Mouse (Mus musculus) forebrain, embryonic 14.5 days (tissue): ENCODE measurements at regions not wholly inside any gene's neighbourhood (a gene's known extent, or its start where the extent isn't known, plus 50 kb on each side); places are given as distances from the start of the nearest gene placed in this dataset.

Experiments
- ATAC-seq: fragments of 200-750 bp; cut with Nextera tagmentation; 2 replicates; pipeline ENCODE4 v1.8.0; 2017; ENCODE audit warnings: mild to moderate bottlenecking, moderate library complexity
- DNase-seq: peaks from one replicate; pipeline ENCODE4 v3.0.0-alpha.2; 2015; ENCODE audit warnings: low spot score
- H3K27ac ChIP-seq: fragments of 300-500 bp; sonication (generic); 2 replicates; pipeline ENCODE4 v1.5.1; 2014; ENCODE audit warnings: low read depth, mild to moderate bottlenecking, control low read depth, low read length, moderate library complexity
- H3K27me3 ChIP-seq: fragments of 300-500 bp; sonication (generic); replicated peaks from 2 replicates; pipeline ENCODE4 v1.6.1; 2014; ENCODE audit warnings: low read length, control low read depth, mixed read lengths; ENCODE audit not compliant: control insufficient read depth, insufficient read depth
- H3K36me3 ChIP-seq: fragments of 300-500 bp; sonication (generic); 2 replicates; pipeline ENCODE4 v1.6.1; 2014; ENCODE audit warnings: low read length, control low read depth; ENCODE audit not compliant: control insufficient read depth, insufficient read depth
- H3K4me1 ChIP-seq: fragments of 300-500 bp; sonication (generic); 2 replicates; pipeline ENCODE4 v1.6.1; 2014; ENCODE audit warnings: antibody characterized with exemption, low read length, control low read depth; ENCODE audit not compliant: control insufficient read depth, insufficient read depth
- H3K4me2 ChIP-seq: fragments of 300-500 bp; sonication (generic); 2 replicates; pipeline ENCODE4 v1.6.1; 2014; ENCODE audit warnings: mild to moderate bottlenecking, control low read depth, low read length
- H3K4me3 ChIP-seq: fragments of 300-500 bp; sonication (generic); 2 replicates; pipeline ENCODE4 v1.5.1; 2014; ENCODE audit warnings: low read depth, low read length, control low read depth
- H3K9ac ChIP-seq: fragments of 300-500 bp; sonication (generic); 2 replicates; pipeline ENCODE4 v1.6.1; 2014; ENCODE audit warnings: mild to moderate bottlenecking, low read length, control low read depth, moderate library complexity
- H3K9me3 ChIP-seq: fragments of 300-500 bp; sonication (generic); replicated peaks from 2 replicates; pipeline ENCODE4 v1.6.1; 2016; ENCODE audit warnings: low read length, control low read depth, mixed read lengths; ENCODE audit not compliant: control insufficient read depth
- WGBS: fragments of 180-500 bp; shearing (Covaris S2); extraction: QIAGEN DNeasy Blood & Tissue Kit; methylation state at CpG from one replicate; pipeline ENCODE4 v1.1.7; 2014; 5-methylcytosine and 5-hydroxymethylcytosine counted together

GRCm38 (mm10) chr11:64273214-64273613, 161.9 kb upstream of the Hs3st3a1 start:
- 95% methylated on average over 3 of the region's 3 CpGs for WGBS
- H3K27ac ChIP-seq, result no peak overlapping the region

GRCm38 (mm10) chr11:64268121-64268520, 167.0 kb upstream of the Hs3st3a1 start:
- Histone ChIP-seq H3K9ac (no peak overlapping the region), H3K4me3 (no peak overlapping the region), H3K27ac (no peak overlapping the region), H3K4me2 (no peak overlapping the region), H3K36me3 (no peaks in the 10 kb centered on the region), H3K27me3 (no peaks in the 10 kb centered on the region), H3K9me3 (no peaks in the 10 kb centered on the region), H3K4me1 (no peaks in the 10 kb centered on the region)
- WGBS, result 85% methylated on average over 4 of the region's 4 CpGs
- ATAC-seq (no peak), DNase-seq (no peak)

More at GRCm38 (mm10) chr11:64273214-64273613, 161.9 kb upstream of the Hs3st3a1 start:
- no peak for ATAC-seq
- Histone ChIP-seq H3K4me2 (no peak overlapping the region), H3K9ac (no peak overlapping the region), H3K4me1 (peaks cover 4% of the 10 kb centered on the region; the same call in 1 of the 2 replicates), H3K27me3 (no peaks in the 10 kb centered on the region), H3K9me3 (no peaks in the 10 kb centered on the region), H3K4me3 (no peak overlapping the region), H3K36me3 (no peaks in the 10 kb centered on the region)
- no peak for DNase-seq

- Histone ChIP-seq H3K9ac (no peak overlapping the region), H3K27ac (no peak overlapping the region), H3K4me2 (no peak overlapping the region), H3K4me3 (no peak overlapping the region), H3K36me3 (no peaks in the 10 kb centered on the region), H3K4me1 (no peaks in the 10 kb centered on the region), H3K27me3 (no peaks in the 10 kb centered on the region), H3K9me3 (no peaks in the 10 kb centered on the region)
- 81% methylated on average over 5 of the region's 5 CpGs for WGBS
- DNase-seq, result no peak
- ATAC-seq, result no peak
These were observed 167.6 kb upstream of the Hs3st3a1 start for GRCm38 (mm10) chr11:64267547-64267946.

DNA sequence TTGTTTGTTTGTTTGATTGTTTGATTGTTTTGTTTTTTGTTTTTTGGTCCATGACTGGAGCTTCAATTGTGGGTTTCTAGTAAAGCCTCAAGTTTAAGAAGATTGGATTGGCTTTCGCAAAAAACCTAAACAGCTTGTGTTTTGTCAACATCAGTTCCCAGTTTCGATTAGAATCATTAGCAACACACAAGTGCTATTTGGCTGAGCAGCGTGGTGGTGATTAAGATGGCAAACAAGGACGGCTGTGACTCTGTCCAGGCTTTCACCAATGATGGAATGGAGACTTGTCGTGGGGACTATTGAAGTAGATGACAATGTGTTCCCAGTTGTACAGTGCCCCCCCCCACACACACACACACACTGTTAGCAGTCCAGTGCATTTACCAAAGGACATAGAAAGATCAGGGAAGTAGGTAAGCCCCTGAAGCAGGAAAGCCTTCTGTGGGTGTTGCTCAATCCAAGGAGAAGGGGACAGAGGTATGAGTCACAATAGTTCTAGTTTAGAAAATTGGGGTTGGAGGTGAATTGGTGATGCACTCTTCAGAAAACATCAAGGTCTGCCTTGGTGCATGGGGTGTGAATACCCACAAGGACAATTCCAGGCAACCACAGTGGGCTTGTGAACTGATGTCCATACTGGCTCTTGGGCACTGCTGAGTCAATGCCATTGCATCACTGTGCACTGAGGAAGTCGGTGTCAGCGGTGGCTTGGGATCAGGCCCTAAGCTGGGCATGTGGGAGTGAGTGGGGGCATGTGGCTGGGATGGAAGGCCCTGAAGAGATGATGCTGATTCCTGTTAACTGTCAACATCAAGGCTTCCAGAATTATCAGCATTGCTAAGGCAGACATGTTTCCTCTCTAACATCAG, 174.5 kb upstream of the Cox10 start:
- Histone ChIP-seq H3K36me3 (no peaks in the 10 kb centered on the region), H3K9ac (no peak overlapping the region), H3K4me1 (no peaks in the 10 kb centered on the region), H3K4me3 (no peak overlapping the region), H3K9me3 (no peaks in the 10 kb centered on the region; the same call in 1 of the 2 replicates), H3K27ac (no peak overlapping the region), H3K4me2 (no peak overlapping the region), H3K27me3 (no peaks in the 10 kb centered on the region)
- DNase-seq (peak; percentile 51), ATAC-seq (no peak)
- 60% methylated on average over 7 of the region's 7 CpGs for WGBS

- no peak overlapping the region for H3K9ac ChIP-seq
- no peaks in the 10 kb centered on the region for H3K27me3 ChIP-seq
- H3K4me2 ChIP-seq, result no peak overlapping the region
- H3K4me3 ChIP-seq, result no peak overlapping the region
- H3K36me3 ChIP-seq, result no peaks in the 10 kb centered on the region
- no peaks in the 10 kb centered on the region for H3K9me3 ChIP-seq
- no peak overlapping the region for H3K27ac ChIP-seq
- no peak for ATAC-seq
- no peak for DNase-seq
- H3K4me1 ChIP-seq, result no peaks in the 10 kb centered on the region
- WGBS, result 73% methylated on average over 4 of the region's 4 CpGs
These were observed 157.6 kb upstream of the Cox10 start for GRCm38 (mm10) chr11:64236873-64237272.

GRCm38 (mm10) chr11:64230071-64230470, 150.8 kb upstream of the Cox10 start:
- Histone ChIP-seq H3K4me1 (no peaks in the 10 kb centered on the region), H3K9me3 (no peaks in the 10 kb centered on the region), H3K27ac (no peak overlapping the region), H3K4me3 (no peak overlapping the region), H3K36me3 (no peaks in the 10 kb centered on the region), H3K27me3 (no peaks in the 10 kb centered on the region), H3K4me2 (no peak overlapping the region), H3K9ac (no peak overlapping the region)
- DNase-seq (no peak), ATAC-seq (no peak)
- 87% methylated on average over 4 of the region's 4 CpGs for WGBS

- DNase-seq (no peak), ATAC-seq (no peak)
- H3K27me3 ChIP-seq, result no peaks in the 10 kb centered on the region
- H3K4me1 ChIP-seq, result no peaks in the 10 kb centered on the region
- no peak overlapping the region for H3K4me3 ChIP-seq
- 92% methylated on average over 4 of the region's 4 CpGs for WGBS
- no peak overlapping the region for H3K4me2 ChIP-seq
- H3K27ac ChIP-seq, result no peak overlapping the region
- no peak overlapping the region for H3K9ac ChIP-seq
- H3K36me3 ChIP-seq, result no peaks in the 10 kb centered on the region
- H3K9me3 ChIP-seq, result no peaks in the 10 kb centered on the region
These were observed 141.6 kb upstream of the Cox10 start for GRCm38 (mm10) chr11:64220888-64221287.

DNA sequence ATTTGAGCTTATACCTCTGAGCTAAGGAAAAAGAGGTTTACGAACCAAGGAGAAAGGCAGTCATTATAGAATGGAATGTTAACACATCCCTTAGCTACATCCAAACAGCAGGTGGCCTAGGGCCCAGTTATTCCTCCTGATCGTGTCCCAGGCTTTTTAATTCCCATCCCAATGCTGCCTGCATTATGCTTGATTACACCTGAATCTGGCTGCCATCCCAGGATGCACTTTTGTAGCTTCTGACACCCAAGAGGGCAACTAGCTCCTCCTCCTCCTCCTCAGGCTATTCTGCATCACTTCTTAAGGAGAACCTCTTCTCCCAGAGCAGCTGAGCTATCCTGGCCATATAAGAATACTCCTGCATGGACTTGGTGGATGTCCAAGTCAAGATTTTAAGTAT, 137.9 kb upstream of the Cox10 start:
- WGBS, result 10% methylated on average over 2 of the region's 2 CpGs

GRCm38 (mm10) chr11:64210916-64211315, 131.6 kb upstream of the Cox10 start:
- 46% methylated on average over 3 of the region's 3 CpGs for WGBS
- no peak overlapping the region for H3K9ac ChIP-seq
- no peaks in the 10 kb centered on the region for H3K4me1 ChIP-seq
- no peaks in the 10 kb centered on the region for H3K9me3 ChIP-seq
- H3K27me3 ChIP-seq, result no peaks in the 10 kb centered on the region
- no peak overlapping the region for H3K4me2 ChIP-seq
- ATAC-seq (no peak), DNase-seq (no peak)
- no peaks in the 10 kb centered on the region for H3K36me3 ChIP-seq
- no peak overlapping the region for H3K4me3 ChIP-seq
- no peak overlapping the region for H3K27ac ChIP-seq

More for the DNA sequence above, 137.9 kb upstream of the Cox10 start:
- Histone ChIP-seq H3K9ac (no peak overlapping the region), H3K4me2 (no peak overlapping the region), H3K36me3 (no peaks in the 10 kb centered on the region), H3K27me3 (no peaks in the 10 kb centered on the region), H3K4me3 (no peak overlapping the region), H3K9me3 (no peaks in the 10 kb centered on the region), H3K4me1 (no peaks in the 10 kb centered on the region), H3K27ac (no peak overlapping the region)
- DNase-seq, result no peak
- no peak for ATAC-seq
